ENCODE assay signal across 8 mouse cellular contexts in the genomic region with DNA sequence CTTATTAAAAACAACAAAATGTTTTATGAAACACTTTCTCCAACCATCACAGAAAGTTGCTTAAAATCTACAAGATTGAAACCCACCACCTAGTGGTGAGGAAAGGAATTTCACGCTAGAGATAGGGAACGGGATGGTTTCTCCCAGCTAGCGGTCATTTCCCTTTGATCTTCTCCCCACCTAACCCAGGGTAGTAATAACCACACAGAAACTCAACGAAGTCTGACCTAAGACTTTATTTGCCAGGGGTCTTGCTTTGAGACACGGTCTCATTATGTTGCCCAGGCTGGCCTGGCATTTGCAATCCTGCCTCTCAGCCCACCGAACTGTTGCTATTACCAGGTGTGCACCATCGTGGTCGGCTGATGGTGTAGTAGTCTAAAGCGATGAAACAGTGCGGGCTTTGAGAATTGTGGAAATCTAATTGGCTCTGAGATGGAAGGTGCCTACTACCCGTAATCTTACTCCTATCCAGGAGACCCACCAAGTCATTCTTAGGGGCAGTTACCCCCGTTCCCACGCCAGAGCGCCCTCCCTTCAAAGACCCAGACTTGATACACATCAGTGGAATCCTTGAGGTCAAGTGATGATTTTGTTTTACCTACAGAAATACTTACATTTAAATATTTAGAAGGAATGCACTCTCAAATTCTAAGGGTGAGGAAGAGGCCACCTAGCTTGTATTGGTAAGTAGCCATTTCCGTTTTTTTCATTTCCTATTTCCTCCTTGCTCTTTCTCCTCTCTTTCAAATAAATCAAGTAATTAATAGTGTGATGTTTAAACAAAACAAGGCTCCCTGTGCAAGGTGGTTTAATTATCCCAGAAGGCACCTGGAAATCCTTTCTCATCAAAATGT. TPM values are rescaled to one million over a fixed set of nuclear protein-coding genes. Genes with fewer than 3 reads are reported as not detected.
DNase-seq lines count a peak whose midpoint lies in the region; ATAC-seq lines count a peak whose summit lies in the region.

No protein-coding gene starts in this region.

- peaks cover 31% of the 10 kb centered on the region for H3K4me1 ChIP-seq in liver, embryonic 12.5 days

- H3K9ac ChIP-seq in liver, embryonic 12.5 days: peak overlapping the region; percentile 99

- DNase-seq in 3134 (ENCODE audit: extremely low read depth, insufficient read length, low spot score) (peak; percentile 36), ES-CJ7 (ENCODE audit: low read depth, low spot score) (peak; percentile 76)
- peak; percentile 45 for DNase-seq in cerebellum, adult 9-11 months
- peak; percentile 30 to 46 for DNase-seq in heart, adult 18-20 months
- DNase-seq in kidney, adult 11 months: peak; percentile 20
- DNase-seq in neural tube, embryonic 10.5 days (ENCODE audit: extremely low spot score, low spot score): peak; percentile 57
- peak; percentile 9 to 34 for DNase-seq in thymus, postnatal 10 days (ENCODE audit: low spot score in 2 of 2)

- 0 out of 2 replicates have a peak, but pooled peaks cover 5% of the 10 kb centered on the region for H3K27me3 ChIP-seq in liver, embryonic 12.5 days (replicated peaks)

- peak overlapping the region; percentile 96 for H3K4me2 ChIP-seq in liver, embryonic 12.5 days

- 6% methylated on average over 15 of the region's 15 CpGs for WGBS in liver, embryonic 12.5 days (ENCODE audit: insufficient replicate concordance)

- H3K4me3 ChIP-seq in liver, embryonic 12.5 days: peak overlapping the region; percentile 97

- H3K36me3 ChIP-seq in liver, embryonic 12.5 days: no peaks in the 10 kb centered on the region

- peak overlapping the region; percentile 99 for H3K27ac ChIP-seq in liver, embryonic 12.5 days

- no peaks in the 10 kb centered on the region for H3K9me3 ChIP-seq in liver, embryonic 12.5 days (replicated peaks)

- no peak for ATAC-seq in liver, embryonic 12.5 days

RNA-seq across cellular contexts. Expression of a gene that starts 1.2 kb away (rescaled TPM):
- total RNA-seq in heart, adult 18-20 months (2021): 10 to 100 TPM; 12.2 to 12.4 TPM
- 7.9 and 9.3 TPM in 2 replicates for polyA plus RNA-seq in liver, embryonic 12.5 days (2016; fragmentation: Nextera tagmentation; extraction: Ambion mirVana)

Comparison
In these comparisons a context has a peak if more than half of its experiments do, and no peak if none do; other contexts are left out.
1. DNase-seq: peak in every context shown above with its lines; median percentile 76 in ES-CJ7; 57 in neural tube, embryonic 10.5 days; 45 in cerebellum, adult 9-11 months; 38 in heart, adult 18-20 months; 36 in 3134; 22 in thymus, postnatal 10 days; 20 in kidney, adult 11 months.